Mouse (Mus musculus) heart, adult 2 months (tissue): Measurements from ENCODE around the gene Mtus2.

Source experiments
- CTCF ChIP-seq: fragments of 200-600 bp; IDR thresholded peaks from 2 replicates; pipeline ENCODE4 v1.8.1; 2022; ENCODE audit warnings: antibody characterized with exemption, mild to moderate bottlenecking, moderate library complexity
- EP300 ChIP-seq: fragments of 200-500 bp; IDR thresholded peaks from 2 replicates; pipeline ENCODE4 v1.6.1; 2011; ENCODE audit warnings: low read depth, low read length, control low read depth; ENCODE audit not compliant: insufficient read depth
- POLR2A ChIP-seq: fragments of 200-500 bp; IDR thresholded peaks from 2 replicates; pipeline ENCODE4 v1.6.1; 2011; ENCODE audit warnings: mild to moderate bottlenecking, low read depth, low read length, control low read depth; ENCODE audit not compliant: insufficient read depth

DNA sequence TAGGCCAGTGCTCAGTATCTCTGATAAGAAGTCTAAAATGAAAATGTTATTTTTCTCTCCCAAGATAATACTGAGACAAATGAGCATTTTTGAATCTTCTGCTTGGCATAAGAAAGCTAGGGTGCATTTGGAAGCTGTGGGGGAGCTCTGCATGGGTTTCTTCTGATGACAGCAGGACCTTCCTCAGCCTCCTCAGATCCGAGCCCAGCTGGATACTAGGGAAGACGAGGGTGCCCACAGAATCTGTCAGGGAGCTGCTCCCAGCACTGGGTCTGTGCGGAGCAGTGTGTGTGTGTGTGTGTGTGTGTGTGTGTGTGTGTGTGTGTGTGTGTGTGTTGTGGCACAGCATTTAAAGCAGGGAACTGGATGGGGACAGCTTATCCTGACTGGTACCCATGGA is 130.7 kb downstream of the Mtus2 start:
- TF ChIP-seq POLR2A = no peak
- no peak for TF ChIP-seq EP300
- TF ChIP-seq CTCF = no peak
